Mouse (Mus musculus) C2C12 (cell line): Measurements from ENCODE around the gene Grk5.

Source experiments
- CEBPB ChIP-seq: IDR thresholded peaks from one replicate; pipeline ENCODE4 v1.6.1; 2011; ENCODE audit warnings: low read depth, mild to moderate bottlenecking, control low read depth, moderate library complexity
- CTCF ChIP-seq: IDR thresholded peaks from one replicate; pipeline ENCODE4 v1.5.1; 2011; ENCODE audit not compliant: control insufficient read depth, insufficient read depth, insufficient read length
- MAX ChIP-seq: IDR thresholded peaks from one replicate; pipeline ENCODE4 v1.6.1; 2011; ENCODE audit warnings: mild to moderate bottlenecking, control low read depth
- MYOD1 ChIP-seq: IDR thresholded peaks from one replicate; pipeline ENCODE4 v1.6.1; 2011; ENCODE audit warnings: low read depth; ENCODE audit not compliant: control insufficient read depth, insufficient read length
- MYOG ChIP-seq: IDR thresholded peaks from one replicate; pipeline ENCODE4 v1.6.1; 2011; ENCODE audit not compliant: control insufficient read depth, insufficient read length; ENCODE audit errors: extremely low read depth

DNA sequence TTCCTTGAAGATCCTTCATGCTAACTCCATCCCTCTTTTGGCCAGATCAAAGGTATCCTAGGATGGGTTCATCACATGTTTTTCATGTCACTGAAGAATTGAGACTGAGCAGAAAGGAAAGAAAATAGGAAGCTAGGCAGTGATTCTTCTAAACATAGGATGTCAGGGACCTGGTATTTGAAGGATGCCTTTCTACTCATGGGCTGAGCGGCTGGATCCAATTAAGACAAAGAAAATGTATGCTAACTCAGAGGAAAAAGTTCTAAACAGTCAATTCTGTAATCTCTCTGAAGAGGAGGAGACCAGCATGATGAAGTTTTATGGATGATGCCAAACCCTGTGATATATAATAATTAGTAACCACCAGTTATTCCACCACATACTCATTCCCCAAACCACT is 13.6 kb downstream of the Grk5 start:
- TF ChIP-seq CTCF (no peak), MYOG (no peak), CEBPB (no peak), MAX (no peak), MYOD1 (no peak)
